Mouse (Mus musculus): Measurements from ENCODE around the gene Pfn1. TPM values are rescaled to one million over a fixed set of nuclear protein-coding genes. Genes with fewer than 3 reads are reported as not detected.
A peak's percentile ranks its signal among the peaks of the same experiment; 100 is the strongest.

The Pfn1 gene
- total and polyA plus RNA-seq, 2 experiments from 2014 or later: 486 to 600 TPM

GRCm38 (mm10) chr11:70606717-70607116 lies 47.7 kb downstream of the Pfn1 start:
- no peaks in the 10 kb centered on the region for H3K9me3 ChIP-seq (ENCODE audit: low read length)
- no peak for TF ChIP-seq CTCF (IDR thresholded peaks at IDR 0.05)
- peaks cover 81% of the 10 kb centered on the region for H3K36me3 ChIP-seq (ENCODE audit: insufficient read depth, low read length)
- no peak overlapping the region for H3K27ac ChIP-seq (ENCODE audit: low read depth, low read length)
- DNase-seq (ENCODE audit: low spot score): no peak
- no peaks in the 10 kb centered on the region for H3K27me3 ChIP-seq (ENCODE audit: insufficient read depth, low read length)
- no peak overlapping the region for H3K4me2 ChIP-seq (ENCODE audit: low read depth, low read length, poor library complexity, severe bottlenecking)
- H3K4me1 ChIP-seq (ENCODE audit: insufficient read depth, low read length): no peaks in the 10 kb centered on the region
- 77% methylated on average over 12 of the region's 12 CpGs for WGBS
- no peak for ATAC-seq (ENCODE audit: low FRiP score)
- H3K9ac ChIP-seq (replicated peaks; ENCODE audit: low read length, poor library complexity, severe bottlenecking): no peak overlapping the region
- no peak overlapping the region for H3K4me3 ChIP-seq (ENCODE audit: low read depth, low read length)

- 52% methylated on average over 14 of the region's 14 CpGs for WGBS
- ATAC-seq (ENCODE audit: low FRiP score): peak; percentile 36; the same call in 1 of the 2 replicates
- TF ChIP-seq CTCF (IDR thresholded peaks at IDR 0.05): peak; percentile 88
These were observed 49.3 kb downstream of the Pfn1 start for GRCm38 (mm10) chr11:70605024-70605566.

More at GRCm38 (mm10) chr11:70605024-70605566, 49.3 kb downstream of the Pfn1 start:
- Histone ChIP-seq H3K27me3 (ENCODE audit: insufficient read depth, low read length) (no peaks in the 10 kb centered on the region), H3K4me1 (ENCODE audit: insufficient read depth, low read length) (no peaks in the 10 kb centered on the region), H3K9ac (replicated peaks; ENCODE audit: low read length, poor library complexity, severe bottlenecking) (no peak overlapping the region), H3K27ac (ENCODE audit: low read depth, low read length) (no peak overlapping the region), H3K9me3 (ENCODE audit: low read length) (no peaks in the 10 kb centered on the region), H3K4me3 (ENCODE audit: low read depth, low read length) (no peak overlapping the region), H3K4me2 (ENCODE audit: low read depth, low read length, poor library complexity, severe bottlenecking) (no peak overlapping the region), H3K36me3 (ENCODE audit: insufficient read depth, low read length) (peaks cover 79% of the 10 kb centered on the region)
- DNase-seq (ENCODE audit: low spot score): peak; percentile 80

Other genes with a start within 250 kb of the Pfn1 start
- 35.6 and 55.1 TPM in 2 replicates for gene Pelp1, start 244.6 kb downstream of the Pfn1 start, total RNA-seq (2014; rRNA removed)
- 28.0 and 28.3 TPM in 2 replicates for gene Pelp1, start 244.6 kb downstream of the Pfn1 start, polyA plus RNA-seq (2015; fragmentation: Nextera tagmentation; extraction: Ambion mirVana)
- 99.9 and 119 TPM in 2 replicates for gene Arrb2, start 222.0 kb downstream of the Pfn1 start, total RNA-seq (2014; rRNA removed)
- 55.0 and 55.6 TPM in 2 replicates for gene Arrb2, start 222.0 kb downstream of the Pfn1 start, polyA plus RNA-seq (2015; fragmentation: Nextera tagmentation; extraction: Ambion mirVana)
- 23.7 and 30.1 TPM in 2 replicates for gene Med11, start 202.7 kb downstream of the Pfn1 start, total RNA-seq (2014; rRNA removed)
- gene Med11, start 202.7 kb downstream of the Pfn1 start, polyA plus RNA-seq (2015; fragmentation: Nextera tagmentation; extraction: Ambion mirVana): 28.2 and 36.8 TPM in 2 replicates
- 0.44 and 0.71 TPM in 2 replicates for gene Zmynd15, start 195.2 kb downstream of the Pfn1 start, total RNA-seq (2014; rRNA removed)
- 0.47 and 0.70 TPM in 2 replicates for gene Zmynd15, start 195.2 kb downstream of the Pfn1 start, polyA plus RNA-seq (2015; fragmentation: Nextera tagmentation; extraction: Ambion mirVana)
- gene Cxcl16, start 194.7 kb downstream of the Pfn1 start, total RNA-seq (2014; rRNA removed): 1.2 and 1.9 TPM in 2 replicates
- gene Cxcl16, start 194.7 kb downstream of the Pfn1 start, polyA plus RNA-seq (2015; fragmentation: Nextera tagmentation; extraction: Ambion mirVana): 3.1 and 3.2 TPM in 2 replicates
- gene Tm4sf5, start 149.4 kb downstream of the Pfn1 start, total RNA-seq (2014; rRNA removed): 7.4 and 12.1 TPM in 2 replicates
- gene Tm4sf5, start 149.4 kb downstream of the Pfn1 start, polyA plus RNA-seq (2015; fragmentation: Nextera tagmentation; extraction: Ambion mirVana): 18.8 and 19.8 TPM in 2 replicates
- not detected in 2 replicates for gene Vmo1, start 140.0 kb downstream of the Pfn1 start, total RNA-seq (2014; rRNA removed)
- gene Vmo1, start 140.0 kb downstream of the Pfn1 start, polyA plus RNA-seq (2015; fragmentation: Nextera tagmentation; extraction: Ambion mirVana): 0.53 and 0.65 TPM in 2 replicates
- not detected in 2 replicates for gene Gltpd2, start 135.4 kb downstream of the Pfn1 start, total RNA-seq (2014; rRNA removed)
- 0.21 and 0.25 TPM in 2 replicates for gene Gltpd2, start 135.4 kb downstream of the Pfn1 start, polyA plus RNA-seq (2015; fragmentation: Nextera tagmentation; extraction: Ambion mirVana)
- 455 and 493 TPM in 2 replicates for gene Psmb6, start 129.3 kb downstream of the Pfn1 start, total RNA-seq (2014; rRNA removed)
- gene Psmb6, start 129.3 kb downstream of the Pfn1 start, polyA plus RNA-seq (2015; fragmentation: Nextera tagmentation; extraction: Ambion mirVana): 818 and 874 TPM in 2 replicates
- not detected in 2 replicates for gene Gm40193, start 121.7 kb downstream of the Pfn1 start, total RNA-seq (2014; rRNA removed)
- not detected in 2 replicates for gene Gm40193, start 121.7 kb downstream of the Pfn1 start, polyA plus RNA-seq (2015; fragmentation: Nextera tagmentation; extraction: Ambion mirVana)
- 46.8 and 71.5 TPM in 2 replicates for gene Pld2, start 114.6 kb downstream of the Pfn1 start, total RNA-seq (2014; rRNA removed)
- 18.0 and 19.4 TPM in 2 replicates for gene Pld2, start 114.6 kb downstream of the Pfn1 start, polyA plus RNA-seq (2015; fragmentation: Nextera tagmentation; extraction: Ambion mirVana)
- gene Mink1, start 91.8 kb downstream of the Pfn1 start, total RNA-seq (2014; rRNA removed): 80.9 and 82.1 TPM in 2 replicates
- 15.6 and 17.1 TPM in 2 replicates for gene Mink1, start 91.8 kb downstream of the Pfn1 start, polyA plus RNA-seq (2015; fragmentation: Nextera tagmentation; extraction: Ambion mirVana)
- gene 4930544D05Rik, start 38.8 kb downstream of the Pfn1 start, total RNA-seq (2014; rRNA removed): not detected in 2 replicates
- gene 4930544D05Rik, start 38.8 kb downstream of the Pfn1 start, polyA plus RNA-seq (2015; fragmentation: Nextera tagmentation; extraction: Ambion mirVana): not detected in 2 replicates
- gene Chrne, start 35.4 kb downstream of the Pfn1 start, total RNA-seq (2014; rRNA removed): not detected in 2 replicates
- gene Chrne, start 35.4 kb downstream of the Pfn1 start, polyA plus RNA-seq (2015; fragmentation: Nextera tagmentation; extraction: Ambion mirVana): 0.78 and 1.1 TPM in 2 replicates
- not detected in 2 replicates for gene Gp1ba, start 15.5 kb downstream of the Pfn1 start, total RNA-seq (2014; rRNA removed)
- 0.16 and 0.29 TPM in 2 replicates for gene Gp1ba, start 15.5 kb downstream of the Pfn1 start, polyA plus RNA-seq (2015; fragmentation: Nextera tagmentation; extraction: Ambion mirVana)
- gene Rnf167, start 7.4 kb downstream of the Pfn1 start, total RNA-seq (2014; rRNA removed): 69.1 and 74.4 TPM in 2 replicates
- gene Rnf167, start 7.4 kb downstream of the Pfn1 start, polyA plus RNA-seq (2015; fragmentation: Nextera tagmentation; extraction: Ambion mirVana): 95.8 and 97.2 TPM in 2 replicates
- 140 and 159 TPM in 2 replicates for gene Slc25a11, start 7.2 kb downstream of the Pfn1 start, total RNA-seq (2014; rRNA removed)
- gene Slc25a11, start 7.2 kb downstream of the Pfn1 start, polyA plus RNA-seq (2015; fragmentation: Nextera tagmentation; extraction: Ambion mirVana): 160 and 176 TPM in 2 replicates
- 7.2 and 9.9 TPM in 2 replicates for gene Eno3, start 2.6 kb upstream of the Pfn1 start, total RNA-seq (2014; rRNA removed)
- gene Eno3, start 2.6 kb upstream of the Pfn1 start, polyA plus RNA-seq (2015; fragmentation: Nextera tagmentation; extraction: Ambion mirVana): 5.8 and 7.6 TPM in 2 replicates
- 41.9 and 45.3 TPM in 2 replicates for gene Spag7, start 14.8 kb upstream of the Pfn1 start, total RNA-seq (2014; rRNA removed)
- 125 and 131 TPM in 2 replicates for gene Spag7, start 14.8 kb upstream of the Pfn1 start, polyA plus RNA-seq (2015; fragmentation: Nextera tagmentation; extraction: Ambion mirVana)
- 20.3 and 24.0 TPM in 2 replicates for gene Camta2, start 33.5 kb upstream of the Pfn1 start, total RNA-seq (2014; rRNA removed)
- gene Camta2, start 33.5 kb upstream of the Pfn1 start, polyA plus RNA-seq (2015; fragmentation: Nextera tagmentation; extraction: Ambion mirVana): 23.6 and 24.5 TPM in 2 replicates
- 1.7 and 4.8 TPM in 2 replicates for gene Inca1, start 45.5 kb upstream of the Pfn1 start, total RNA-seq (2014; rRNA removed)
- gene Inca1, start 45.5 kb upstream of the Pfn1 start, polyA plus RNA-seq (2015; fragmentation: Nextera tagmentation; extraction: Ambion mirVana): 2.1 and 2.2 TPM in 2 replicates
- gene Kif1c, start 45.9 kb upstream of the Pfn1 start, total RNA-seq (2014; rRNA removed): 30.9 and 31.7 TPM in 2 replicates
- gene Kif1c, start 45.9 kb upstream of the Pfn1 start, polyA plus RNA-seq (2015; fragmentation: Nextera tagmentation; extraction: Ambion mirVana): 1.6 and 1.9 TPM in 2 replicates
- 8.7 and 10.0 TPM in 2 replicates for gene Zfp3, start 109.6 kb upstream of the Pfn1 start, total RNA-seq (2014; rRNA removed)
- 9.7 and 10.3 TPM in 2 replicates for gene Zfp3, start 109.6 kb upstream of the Pfn1 start, polyA plus RNA-seq (2015; fragmentation: Nextera tagmentation; extraction: Ambion mirVana)
- not detected in 2 replicates for gene Scimp, start 157.9 kb upstream of the Pfn1 start, total RNA-seq (2014; rRNA removed)
- not detected in 2 replicates for gene Scimp, start 157.9 kb upstream of the Pfn1 start, polyA plus RNA-seq (2015; fragmentation: Nextera tagmentation; extraction: Ambion mirVana)
- gene Rabep1, start 190.1 kb upstream of the Pfn1 start, total RNA-seq (2014; rRNA removed): 66.4 and 98.4 TPM in 2 replicates
- 102 and 116 TPM in 2 replicates for gene Rabep1, start 190.1 kb upstream of the Pfn1 start, polyA plus RNA-seq (2015; fragmentation: Nextera tagmentation; extraction: Ambion mirVana)

Data from midbrain, postnatal 0 days (tissue).